Mouse (Mus musculus) neutrophil, adult 5-6 weeks (primary cell): ENCODE data around the gene Pwp2. TPM values are rescaled to one million over a fixed set of nuclear protein-coding genes. Genes with fewer than 3 reads are reported as not detected.
"Not testable (repeated sequence)": the region's sequence is repeated elsewhere in the genome, so short reads cannot be mapped to it uniquely, and the experiment has no call there.

Experiments
- ATAC-seq: fragments of 151-379, 151-347 bp; 2 replicates; pipeline ENCODE4 v1.8.0; 2017; ENCODE audit warnings: mild to moderate bottlenecking, moderate TSS enrichment; ENCODE audit not compliant: insufficient number of reproducible peaks, poor library complexity, low FRiP score, severe bottlenecking; ENCODE audit errors: extremely low read depth
- total RNA-seq: library from RNA; stranded (forward); fragments of 200-1000 nt; gene quantifications from 2 replicates; pipeline ENCODE4 v1.2.3, GENCODE M21; 2017

Gene Pwp2
- 10.6 and 10.7 TPM in 2 replicates for total RNA-seq

DNA sequence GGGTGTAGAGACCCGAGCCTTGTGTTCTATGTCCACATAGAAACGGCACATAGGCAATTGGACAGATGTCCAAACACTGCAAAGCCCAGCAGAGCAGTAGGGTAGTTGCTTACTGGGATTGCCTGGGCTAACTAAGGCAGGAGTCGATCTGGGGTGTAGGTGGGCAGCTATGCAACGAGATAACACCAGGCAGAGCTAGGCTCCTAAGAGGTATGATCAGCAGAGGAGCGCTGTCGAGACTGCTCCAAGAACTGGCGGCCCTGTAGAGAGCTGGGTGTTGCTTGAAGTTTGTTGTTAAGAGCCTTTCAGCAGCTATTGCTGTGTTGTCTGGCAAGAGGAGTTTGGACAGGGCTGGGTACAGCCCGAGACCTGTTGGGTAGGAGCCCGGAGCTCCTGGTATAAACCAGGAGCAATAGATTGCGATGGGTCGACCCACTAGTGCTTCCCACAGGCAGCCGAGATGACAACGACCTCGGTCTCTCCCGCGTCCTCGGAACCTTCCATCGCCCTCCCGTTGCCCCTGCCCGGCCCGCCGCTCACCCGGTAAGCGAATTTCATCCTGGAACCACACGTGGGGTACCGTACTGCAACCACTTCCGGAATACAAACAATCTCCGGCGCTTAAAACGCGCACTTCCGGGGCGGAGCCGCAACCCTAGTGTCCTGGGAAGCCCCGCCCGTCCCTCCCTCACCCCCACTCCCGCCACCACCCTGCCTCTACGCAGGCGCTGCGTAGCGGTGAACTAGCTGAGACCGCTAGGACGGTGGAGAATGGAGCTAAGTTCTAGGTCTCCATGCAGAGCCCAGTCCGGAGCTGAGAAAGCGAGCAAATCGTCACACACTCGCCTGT, at the start of gene Pwp2:
Pwp2 (minus strand) TSS at position 619 of the 850 bp plus-strand sequence.
- peak; percentile 86 for ATAC-seq

DNA sequence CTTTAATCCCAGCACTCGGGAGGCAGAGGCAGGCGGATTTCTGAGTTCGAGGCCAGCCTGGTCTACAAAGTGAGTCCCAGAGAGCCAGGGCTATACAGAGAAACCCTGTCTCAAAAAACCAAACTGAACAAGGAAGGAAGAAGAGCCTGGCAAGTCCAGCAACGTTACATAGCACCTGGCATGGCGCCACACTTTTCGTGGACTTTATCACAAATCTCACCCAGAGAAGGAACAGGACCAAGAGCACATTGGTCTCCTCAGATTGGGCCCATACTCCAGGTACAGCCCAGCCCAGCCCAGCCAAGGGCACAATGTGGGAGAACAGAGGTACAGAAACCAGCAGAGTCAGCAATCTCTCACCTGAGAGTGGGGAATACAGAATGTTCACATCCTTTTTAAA, 48.8 kb upstream of the Pwp2 start:
- no peak for ATAC-seq

GRCm38 (mm10) chr10:78233161-78233560, 48.2 kb upstream of the Pwp2 start:
- no peak for ATAC-seq

DNA sequence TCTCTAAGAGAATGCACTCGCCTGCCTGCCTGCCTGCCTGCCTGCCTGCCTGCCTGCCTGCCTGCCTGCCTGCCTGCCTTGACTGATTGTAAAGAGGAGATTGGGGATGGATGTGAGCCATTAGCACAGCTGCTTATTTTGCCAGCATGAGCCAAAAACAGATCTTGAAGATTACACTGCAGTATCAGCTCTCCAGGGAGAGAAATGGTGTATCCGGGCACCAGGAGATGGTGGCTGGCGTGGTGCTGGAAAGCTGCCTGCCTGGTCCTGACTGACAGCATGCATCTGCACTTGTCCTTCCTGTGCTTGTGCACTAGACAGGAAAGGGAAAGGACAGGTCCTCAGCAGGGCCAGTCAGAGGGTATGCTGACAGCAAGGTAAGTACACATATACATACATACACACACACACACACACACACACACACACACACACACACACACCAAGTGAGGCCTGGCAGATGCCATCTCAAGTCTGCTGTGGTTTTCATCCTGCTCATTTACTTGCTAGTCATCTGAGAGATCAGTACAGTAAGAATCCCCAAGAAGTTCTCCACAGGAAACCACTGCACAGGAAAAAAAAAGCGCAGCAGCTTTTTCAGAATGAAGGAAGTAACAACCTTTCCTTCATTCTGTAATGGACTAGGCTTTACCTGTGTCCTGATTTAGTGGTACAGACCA, 47.5 kb upstream of the Pwp2 start:
- no peak for ATAC-seq

- ATAC-seq, result no peak
These were observed 43.6 kb upstream of the Pwp2 start for GRCm38 (mm10) chr10:78228560-78228928.

DNA sequence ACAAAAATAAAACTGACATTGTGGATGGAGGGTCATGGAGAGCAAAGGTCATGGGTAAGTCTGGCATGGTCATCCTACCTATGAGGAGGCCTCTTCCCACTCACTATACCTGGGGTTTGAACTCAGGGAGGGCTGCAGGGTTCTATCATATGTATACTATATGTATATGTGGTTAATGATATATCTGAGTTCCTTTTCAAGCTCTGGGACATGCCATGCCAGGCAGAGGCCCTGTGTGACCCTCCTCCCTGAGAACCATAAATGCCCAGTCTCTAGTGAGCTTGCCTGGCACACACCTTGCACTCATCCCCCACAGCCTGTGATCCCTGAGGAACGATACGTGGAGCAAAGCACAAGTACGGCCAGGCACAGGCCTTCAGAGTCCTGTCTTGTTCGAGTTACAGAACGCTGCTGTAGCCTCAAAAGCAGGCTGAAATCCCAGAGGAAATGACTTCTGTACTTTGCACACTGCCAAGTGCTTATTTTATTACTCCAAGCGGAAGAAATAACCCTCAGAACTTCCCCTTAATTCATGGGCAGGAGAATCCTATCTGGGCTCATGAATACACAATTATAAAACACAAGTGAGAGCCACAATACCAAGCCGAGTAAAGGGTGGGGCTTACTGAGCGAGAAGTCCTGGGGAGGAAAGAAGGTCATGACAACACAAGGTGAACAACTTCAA, 43.1 kb upstream of the Pwp2 start:
- no peak for ATAC-seq

DNA sequence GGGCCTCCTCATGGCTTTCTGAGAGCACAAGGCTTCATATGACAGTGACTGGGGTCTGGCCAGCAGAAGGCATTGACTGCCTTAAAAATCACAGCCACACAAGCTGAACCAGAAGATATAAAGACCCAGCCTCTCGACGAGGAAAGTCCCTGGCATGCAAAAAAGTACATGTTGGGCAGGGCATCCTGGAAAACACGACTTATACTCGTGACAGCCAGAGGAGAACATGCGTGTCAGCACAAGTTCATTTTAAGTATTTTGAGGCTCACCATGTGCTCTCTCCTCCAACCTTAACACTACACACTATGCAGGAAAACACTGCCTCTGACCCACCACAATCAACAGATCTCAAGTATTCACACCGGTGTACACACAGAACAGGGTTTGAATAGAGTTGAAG, 39.2 kb upstream of the Pwp2 start:
- no peak for ATAC-seq

DNA sequence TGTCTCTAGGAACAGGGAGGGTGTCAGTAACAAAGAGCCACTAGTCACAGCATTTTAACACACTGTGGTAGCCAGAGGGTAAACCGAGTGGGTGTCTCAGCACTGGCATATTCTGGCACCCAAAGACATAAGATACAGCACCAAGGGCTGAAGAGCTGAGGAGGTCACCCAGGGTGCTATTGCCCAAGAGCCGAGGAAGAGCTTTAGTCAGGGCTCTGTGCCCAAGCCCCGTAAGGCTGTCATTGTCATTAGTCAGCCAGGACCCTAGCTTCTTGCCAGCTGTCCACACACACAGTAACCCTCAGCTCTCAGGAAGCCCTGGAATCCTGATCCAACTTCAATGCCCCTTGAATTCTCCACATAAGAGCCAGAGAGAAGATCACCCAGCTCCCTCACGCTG, 38.0 kb upstream of the Pwp2 start:
- ATAC-seq, result no peak

GRCm38 (mm10) chr10:78221315-78221714, 36.4 kb upstream of the Pwp2 start:
- no peak for ATAC-seq

GRCm38 (mm10) chr10:78219528-78219927, 34.6 kb upstream of the Pwp2 start:
- ATAC-seq, result no peak

DNA sequence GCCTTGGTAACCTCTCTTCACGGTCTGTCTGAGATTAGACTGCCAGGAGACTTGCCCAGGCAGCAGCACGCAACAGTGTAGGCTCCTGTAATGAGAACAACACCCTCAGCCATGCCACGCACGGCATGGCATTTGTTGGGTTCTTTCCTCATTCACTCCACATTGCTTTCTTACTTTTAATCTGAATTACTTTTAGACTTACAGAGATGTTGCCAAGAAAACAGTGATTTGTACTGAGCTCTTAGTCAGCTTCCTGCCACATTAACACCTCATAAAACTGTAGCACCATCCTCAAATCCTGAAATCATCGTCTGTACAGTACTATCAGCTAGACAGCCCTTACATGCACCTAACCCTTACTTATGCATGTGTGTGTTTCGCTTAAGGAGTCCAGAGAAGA, 33.6 kb upstream of the Pwp2 start:
- ATAC-seq, result no peak

GRCm38 (mm10) chr10:78216376-78217083, 31.6 kb upstream of the Pwp2 start:
- ATAC-seq, result no peak

GRCm38 (mm10) chr10:78214371-78214770, 29.4 kb upstream of the Pwp2 start:
- no peak for ATAC-seq

GRCm38 (mm10) chr10:78211311-78211710, 26.4 kb upstream of the Pwp2 start:
- 0 out of 2 replicates have a peak, but pooled peaks have one; percentile 15 for ATAC-seq

GRCm38 (mm10) chr10:78201182-78201581, 16.2 kb upstream of the Pwp2 start:
- no peak for ATAC-seq

GRCm38 (mm10) chr10:78192933-78193332, 8.0 kb upstream of the Pwp2 start:
- no peak for ATAC-seq

- not testable (repeated sequence) for ATAC-seq
These were observed 1.1 kb upstream of the Pwp2 start for GRCm38 (mm10) chr10:78186076-78186475.

DNA sequence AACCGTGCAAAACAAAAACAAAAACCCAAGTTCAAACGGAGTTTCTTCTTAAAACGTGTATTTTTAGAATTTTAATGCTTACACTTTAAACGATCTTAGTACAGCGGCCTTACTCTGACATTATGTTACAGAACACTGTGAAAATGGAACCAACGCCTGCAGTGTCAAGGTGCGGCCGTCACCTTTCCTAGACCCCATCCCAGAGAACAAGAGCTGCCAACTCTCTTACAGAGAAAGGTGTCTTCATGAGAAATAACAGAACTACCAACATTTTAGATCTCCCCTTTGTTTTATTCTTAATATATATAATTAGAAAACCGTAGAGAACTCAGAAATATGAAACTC, 404 bp upstream of the Pwp2 start:
- no peak for ATAC-seq

GRCm38 (mm10) chr10:78183577-78183976, 1.4 kb downstream of the Pwp2 start:
- ATAC-seq, result no peak
